Mouse (Mus musculus): ENCODE results near the gene Stt3b.

Gene Stt3b

DNA sequence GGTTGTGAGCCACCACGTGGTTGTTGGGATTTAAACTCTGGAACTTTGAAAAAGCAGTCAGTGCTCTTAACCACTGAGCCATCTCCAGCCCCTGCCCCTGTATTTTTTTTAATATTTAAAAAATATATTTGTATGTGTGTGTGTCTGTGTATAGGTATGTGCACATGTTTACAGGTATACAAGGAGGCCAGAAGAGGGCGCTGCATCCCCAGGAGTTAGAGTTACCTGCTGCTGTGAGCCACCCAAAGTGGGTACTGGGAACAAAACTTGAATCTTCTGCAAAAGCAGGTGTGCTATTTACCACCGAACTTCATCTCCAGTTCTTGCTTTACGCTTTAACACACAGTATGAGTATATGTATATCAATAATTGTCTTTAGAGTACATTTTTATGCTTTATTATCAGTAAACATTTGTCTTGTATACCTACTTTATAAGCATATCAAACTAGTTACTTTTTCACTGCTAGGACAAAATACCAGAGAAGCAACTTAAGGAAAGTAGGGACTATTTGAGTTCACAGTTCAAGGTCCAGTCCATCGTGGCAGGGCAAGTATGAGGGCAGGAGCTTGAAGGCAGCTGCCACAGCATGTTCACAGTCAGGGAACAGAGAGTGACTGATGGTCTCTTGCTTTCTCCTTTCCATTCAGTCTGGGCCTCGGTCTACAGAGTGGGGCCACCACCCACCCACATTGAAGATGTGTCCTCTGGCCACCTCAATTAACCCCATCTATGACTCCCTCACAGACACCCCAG is 8.6 kb upstream of the Stt3b start:
- DNase-seq (ENCODE audit: low spot score) = no peak

DNA sequence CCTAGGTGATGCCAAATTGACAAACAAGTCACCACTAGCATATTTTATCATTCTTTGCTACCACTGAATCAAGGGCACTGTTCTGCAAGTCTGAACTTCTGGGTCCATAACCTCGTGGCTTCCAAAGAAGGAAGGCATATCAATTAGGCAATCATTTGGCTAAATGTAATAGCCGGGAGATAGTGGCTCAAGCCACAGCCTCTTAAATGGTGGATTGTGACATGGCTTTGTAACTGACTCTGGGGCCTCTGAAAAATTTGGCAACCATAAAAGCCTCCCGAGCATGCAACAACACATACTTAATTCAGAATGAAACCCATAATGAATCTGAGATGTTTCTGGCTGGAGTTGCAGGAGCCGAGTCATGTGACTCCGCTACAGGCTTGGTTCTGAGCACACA is 6.8 kb upstream of the Stt3b start:
- DNase-seq (ENCODE audit: low spot score) = no peak

DNA sequence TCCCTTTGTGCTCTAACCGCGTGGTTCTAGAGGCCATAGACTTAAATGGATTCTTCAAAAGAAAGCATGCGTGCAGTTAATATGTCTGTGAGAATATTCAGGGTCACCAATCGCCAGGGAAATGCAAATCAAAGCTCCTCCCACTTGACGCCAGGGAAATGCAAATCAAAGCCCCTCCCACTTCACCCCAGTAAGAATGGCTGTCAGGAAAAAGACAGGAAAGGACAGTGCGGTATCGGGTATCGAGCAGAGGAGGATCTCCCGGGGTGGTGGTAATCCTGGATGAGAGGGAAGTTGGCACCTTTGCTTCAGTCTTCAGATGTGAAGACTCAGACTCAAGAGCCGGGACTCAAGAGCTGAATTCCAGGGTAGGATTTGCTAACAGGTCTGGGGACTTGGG is 4.3 kb upstream of the Stt3b start:
- DNase-seq (ENCODE audit: low spot score) = no peak

DNA sequence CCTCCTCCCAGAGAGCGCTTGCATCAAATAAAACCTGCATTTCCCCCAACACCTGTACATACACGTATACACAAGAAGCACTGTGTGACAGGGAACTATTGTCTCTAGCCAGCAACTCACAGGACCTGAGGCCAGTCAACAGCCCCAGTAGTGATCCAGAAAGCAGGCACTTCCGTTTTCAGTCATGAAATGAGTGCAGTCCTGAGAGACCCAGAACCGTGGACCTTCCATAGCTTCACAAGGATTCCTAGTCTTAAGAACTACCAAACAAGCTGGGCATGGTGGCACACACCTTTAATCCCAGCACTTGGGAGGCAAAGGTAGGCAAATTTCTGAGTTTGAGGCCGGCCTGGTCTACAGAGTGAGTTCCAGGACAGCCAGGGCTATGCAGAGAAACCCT is 3.6 kb upstream of the Stt3b start:
- no peak for DNase-seq (ENCODE audit: low spot score)

DNA sequence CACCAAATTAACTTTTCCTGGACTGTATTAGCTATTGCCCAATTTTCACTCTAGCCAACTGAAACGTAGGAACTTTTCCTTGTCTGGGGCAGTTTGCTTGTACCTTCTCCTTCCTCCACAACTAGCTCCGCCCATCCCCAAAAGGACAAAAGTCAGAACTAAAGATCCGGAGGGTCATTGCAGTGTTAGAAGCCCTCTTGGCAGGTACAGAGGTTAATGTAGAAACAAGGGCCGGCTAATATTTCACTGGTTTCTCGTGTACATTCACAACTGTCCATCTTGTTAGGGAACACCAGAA is 951 bp upstream of the Stt3b start:
- no peak for DNase-seq (ENCODE audit: low spot score)

DNA sequence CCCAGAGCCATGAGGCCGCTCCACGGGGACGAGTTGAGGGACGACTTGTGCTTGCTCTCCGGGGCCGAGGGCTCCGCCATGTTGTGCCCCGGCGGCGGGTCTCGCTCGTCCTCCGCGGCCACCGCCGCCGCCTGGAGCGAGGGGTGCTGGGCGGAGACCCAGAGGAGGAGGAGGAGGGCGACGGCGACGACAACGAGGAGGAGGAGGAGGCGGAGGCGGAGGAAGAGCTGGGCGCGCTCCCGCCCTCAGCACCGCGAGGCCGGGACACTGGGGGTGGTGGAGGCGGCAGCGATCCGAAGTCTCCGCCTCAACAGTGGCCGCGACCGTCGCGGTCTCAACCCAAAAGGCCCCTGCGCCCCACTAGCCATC is 260 bp downstream of the Stt3b start:
- no peak for DNase-seq (ENCODE audit: low spot score)

DNA sequence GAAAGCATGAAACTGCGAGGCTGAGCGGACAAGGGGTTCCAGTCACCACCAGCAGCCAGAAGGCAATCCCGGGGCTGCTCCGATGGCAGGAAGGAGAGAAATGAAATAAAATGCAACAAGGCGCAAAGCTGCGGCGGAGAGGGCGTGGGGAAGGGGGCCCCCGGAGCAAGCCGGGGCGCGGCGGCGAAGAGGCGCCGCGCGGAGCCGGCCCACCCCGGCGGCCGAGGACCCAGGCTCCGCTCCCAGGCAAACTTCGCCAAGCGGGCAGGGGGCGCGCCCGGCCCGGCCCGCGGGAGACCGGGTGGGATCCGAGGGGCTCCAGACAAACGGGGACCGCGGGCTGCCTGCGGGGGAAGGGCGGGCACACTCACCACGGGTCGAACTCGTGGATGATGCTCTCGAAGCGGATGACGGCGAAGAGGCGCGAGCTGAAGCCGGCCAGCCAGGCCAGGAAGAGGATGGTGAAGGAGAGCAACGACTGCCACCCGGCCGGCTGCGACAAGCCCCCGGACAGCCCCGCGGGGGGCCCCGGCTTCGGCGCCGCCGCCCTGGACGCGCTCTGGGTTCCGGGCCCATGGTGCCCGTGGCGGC is 745 bp downstream of the Stt3b start:
- no peak for DNase-seq (ENCODE audit: low spot score)

DNA sequence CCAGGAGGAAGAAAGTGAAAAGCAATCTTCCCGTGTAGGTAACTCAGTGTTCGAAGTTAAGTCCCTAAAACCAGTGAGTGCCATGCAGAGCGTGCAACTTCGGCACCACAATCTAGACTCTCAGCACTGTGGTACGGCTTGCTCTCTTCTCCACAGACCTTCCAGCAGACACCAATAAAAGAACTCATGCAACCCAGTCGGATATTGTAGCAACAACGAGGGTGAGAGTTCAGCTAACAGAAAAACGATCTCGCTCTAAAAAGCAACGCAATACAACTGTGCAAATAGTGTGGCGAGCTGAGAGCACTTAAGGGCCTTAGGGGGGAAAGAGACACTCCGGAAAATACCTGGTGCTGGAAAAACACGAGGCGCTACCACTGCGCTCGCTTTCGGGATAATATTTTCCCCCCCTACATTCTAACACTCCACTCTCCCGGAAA is 1.3 kb downstream of the Stt3b start:
- DNase-seq (ENCODE audit: low spot score) = no peak

DNA sequence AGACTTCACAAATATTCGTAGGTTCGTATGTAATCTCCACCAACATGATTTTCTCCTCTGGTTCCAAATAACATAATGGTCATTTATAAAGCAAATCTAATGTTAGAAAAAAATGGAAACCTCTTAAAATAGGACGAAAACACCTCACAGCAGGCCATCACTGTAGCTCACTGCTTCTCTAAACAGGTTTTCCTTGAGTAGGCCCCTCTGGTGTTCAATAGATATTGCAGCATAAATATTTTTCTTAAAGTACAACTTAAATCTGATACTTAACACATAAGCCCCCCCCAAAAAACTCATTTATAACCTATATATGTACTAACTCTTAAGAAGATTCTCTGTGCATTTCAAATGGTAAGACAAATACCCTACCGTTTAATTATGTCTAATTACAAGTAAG is 1.8 kb downstream of the Stt3b start:
- no peak for DNase-seq (ENCODE audit: low spot score)

DNA sequence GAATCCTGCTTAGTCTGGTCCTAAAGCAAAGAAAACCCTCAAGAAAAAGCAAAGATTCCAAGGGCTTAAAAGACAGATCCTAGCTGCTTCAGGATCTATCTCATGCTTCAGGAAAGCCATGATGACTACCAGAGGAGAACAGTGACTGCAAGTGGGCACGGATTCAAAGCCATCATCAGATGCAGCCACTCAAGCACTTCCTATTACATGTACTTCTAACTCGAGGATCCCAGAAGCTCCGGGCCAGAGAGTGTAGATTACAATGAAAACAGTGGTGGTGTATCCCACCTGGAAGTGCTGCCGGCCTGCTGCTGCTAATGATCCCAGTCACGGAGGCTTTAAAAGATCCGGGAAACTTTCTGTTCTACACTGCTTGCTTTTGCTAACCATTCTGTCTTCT is 4.0 kb downstream of the Stt3b start:
- no peak for DNase-seq (ENCODE audit: low spot score)

DNA sequence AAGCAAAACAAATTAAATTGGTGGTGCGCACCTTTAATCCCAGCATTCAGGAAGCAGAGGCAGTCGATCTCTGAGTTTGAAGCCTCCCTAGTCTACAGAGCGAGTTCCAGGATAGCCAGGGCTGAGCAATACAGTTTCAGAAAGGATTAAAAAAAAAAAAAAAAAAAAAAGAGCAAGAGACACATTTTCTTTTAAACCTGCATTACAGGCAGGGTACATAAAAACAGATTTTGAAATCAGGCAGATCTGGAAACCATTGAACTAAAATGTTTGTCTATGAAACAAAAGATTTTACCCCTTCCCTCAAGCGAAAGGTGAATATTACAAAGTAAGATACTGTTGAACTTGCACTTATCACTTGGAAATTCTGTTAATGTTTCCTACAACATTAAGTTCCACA is 6.1 kb downstream of the Stt3b start:
- DNase-seq (ENCODE audit: low spot score) = no peak

DNA sequence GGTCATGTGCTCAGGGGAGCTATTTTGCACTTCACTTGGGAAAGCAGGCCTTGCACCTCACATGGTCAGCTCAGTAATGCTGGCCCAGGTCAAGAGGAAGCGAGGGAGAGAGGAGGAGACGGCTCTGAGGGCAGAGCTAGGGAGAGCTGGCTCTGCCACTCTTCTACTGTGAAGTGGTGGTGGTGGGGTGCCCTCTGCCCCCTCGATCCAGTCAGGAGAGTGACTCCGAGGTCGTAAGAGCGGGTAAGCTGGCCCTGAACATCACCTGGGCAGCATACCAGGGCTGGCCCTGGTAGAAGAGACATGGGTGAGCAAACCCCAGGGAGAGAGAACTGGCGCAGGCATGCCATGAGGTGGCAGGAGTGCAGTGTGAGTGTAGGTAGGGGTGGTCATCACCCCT is 8.6 kb downstream of the Stt3b start:
- no peak for DNase-seq (ENCODE audit: low spot score)

DNA sequence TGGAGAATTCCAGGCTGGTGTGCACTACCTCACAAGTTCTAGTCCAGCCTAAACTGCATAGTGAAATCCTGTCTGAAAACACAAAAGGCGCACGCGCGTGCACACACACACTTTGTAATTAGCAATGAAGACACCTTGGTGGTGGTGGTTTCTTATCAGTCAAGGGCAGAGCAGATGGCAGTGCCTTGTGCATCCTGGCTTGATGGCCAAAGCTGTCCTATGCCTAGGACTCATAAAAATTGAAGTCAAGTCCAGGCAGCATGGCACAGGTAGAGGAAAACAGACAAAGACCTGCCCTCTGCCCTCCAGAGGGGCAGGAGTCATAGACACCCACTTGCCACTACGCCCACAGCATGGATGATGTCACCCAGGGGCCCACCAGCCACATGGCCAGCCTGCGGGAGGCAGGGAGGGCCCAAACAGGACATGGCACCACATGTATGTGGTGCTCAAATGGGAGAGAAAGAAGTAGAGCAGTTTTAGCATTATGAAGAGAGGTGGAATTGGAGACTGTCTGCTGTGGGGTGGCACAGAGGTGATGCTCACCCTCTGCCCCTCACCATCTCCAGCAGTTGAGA is 9.1 kb downstream of the Stt3b start:
- no peak for DNase-seq (ENCODE audit: low spot score)

DNA sequence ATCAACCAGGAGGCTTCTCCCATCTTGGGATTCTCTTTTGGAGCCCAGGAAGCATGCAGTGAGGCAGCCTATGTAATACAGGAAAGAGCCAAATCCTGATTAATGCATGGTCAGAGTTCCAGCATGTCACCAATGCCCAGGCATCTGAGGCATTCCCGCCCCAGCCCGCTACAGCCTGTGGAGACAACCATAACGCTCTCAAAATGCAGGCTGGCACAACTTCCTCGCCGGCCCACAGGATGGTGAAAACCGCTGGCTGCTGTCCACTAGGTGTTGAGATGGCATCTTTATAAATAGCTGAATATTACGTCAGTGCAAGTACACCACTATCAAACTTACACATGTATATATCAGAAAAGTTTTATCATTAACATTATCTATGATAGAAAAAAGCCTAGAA is 13.5 kb downstream of the Stt3b start:
- no peak for DNase-seq (ENCODE audit: low spot score)

DNA sequence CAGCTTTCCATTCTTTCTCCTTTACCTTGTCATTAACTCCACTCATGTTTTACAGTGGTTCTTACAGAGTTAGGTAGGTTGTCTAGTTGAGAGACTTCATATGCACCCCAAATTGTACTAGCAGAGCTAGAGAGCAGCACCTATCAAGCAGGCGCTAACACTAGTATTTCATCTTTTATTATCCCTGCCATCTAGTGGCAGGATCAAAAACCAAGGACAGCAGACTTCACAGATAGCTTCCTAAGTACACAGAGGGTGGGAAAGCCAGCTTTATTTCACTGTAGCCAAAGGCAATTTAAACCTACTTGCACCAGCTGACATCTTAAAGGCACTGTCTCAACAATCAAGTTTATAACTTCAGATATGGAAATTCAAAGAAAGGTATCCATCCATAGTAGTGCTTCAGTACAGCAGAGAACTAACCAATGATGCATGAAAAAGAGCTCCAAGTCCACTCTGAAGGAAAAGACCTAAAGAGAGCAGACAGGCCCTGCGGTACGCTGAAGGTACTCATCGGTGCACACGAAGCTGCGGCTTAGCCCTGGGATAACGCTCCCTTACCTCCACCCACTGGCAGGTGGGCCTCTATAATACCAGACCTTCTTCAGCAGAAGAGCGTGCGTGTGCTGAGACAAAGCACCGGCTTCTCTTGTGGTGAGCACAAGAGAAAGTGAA is 16.2 kb downstream of the Stt3b start:
- no peak for DNase-seq (ENCODE audit: low spot score)

DNA sequence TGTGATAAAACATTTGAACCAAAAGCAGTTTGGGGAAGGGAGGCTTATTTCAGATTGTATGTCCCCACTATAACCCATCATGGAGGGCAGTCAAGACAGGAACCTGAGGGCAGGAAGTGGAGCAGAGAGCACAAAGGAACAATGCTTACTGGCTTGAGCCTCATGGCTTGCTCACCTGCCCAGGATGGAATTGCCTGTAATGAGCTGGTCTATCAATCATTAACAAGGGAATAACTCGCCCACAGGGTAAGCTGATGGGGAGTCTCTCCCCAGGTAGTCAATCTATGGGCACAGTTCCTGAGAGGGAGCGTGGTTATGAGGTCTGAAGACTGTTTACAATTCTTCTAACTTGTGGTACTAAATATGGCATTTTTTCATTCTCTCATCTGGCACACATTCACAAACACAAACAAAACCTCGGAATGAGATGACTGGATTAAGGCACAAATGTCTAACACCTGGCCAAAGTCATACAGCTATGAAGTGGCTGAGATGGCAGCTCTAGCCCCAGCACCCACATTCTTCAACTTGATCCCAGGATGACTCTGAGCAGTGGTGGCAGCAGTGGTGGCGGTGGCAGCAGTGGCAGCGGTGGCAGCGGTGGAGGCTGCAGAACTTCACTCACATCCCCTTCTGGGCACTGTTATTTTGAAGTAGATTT is 22.3 kb downstream of the Stt3b start:
- no peak for DNase-seq (ENCODE audit: low spot score)

DNA sequence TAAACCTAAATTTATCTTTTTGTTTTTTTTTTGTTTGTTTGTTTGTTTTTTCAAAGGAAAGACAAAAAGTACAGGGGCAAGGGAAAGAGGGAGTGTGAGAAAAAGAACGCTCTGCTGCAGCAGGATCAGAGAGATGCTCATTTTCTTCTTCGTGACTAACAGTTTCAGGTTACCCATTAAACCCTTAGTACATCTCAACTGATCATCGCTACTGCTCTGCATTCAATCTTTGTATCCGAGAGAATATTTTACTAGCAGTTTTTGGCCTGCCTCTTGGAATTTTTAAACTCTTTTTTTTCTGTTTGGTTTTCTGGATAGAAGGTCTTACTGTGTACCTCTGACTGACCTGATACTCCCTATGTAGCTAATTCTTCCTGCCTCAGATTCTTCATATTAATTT is 25.8 kb downstream of the Stt3b start:
- no peak for DNase-seq (ENCODE audit: low spot score)

DNA sequence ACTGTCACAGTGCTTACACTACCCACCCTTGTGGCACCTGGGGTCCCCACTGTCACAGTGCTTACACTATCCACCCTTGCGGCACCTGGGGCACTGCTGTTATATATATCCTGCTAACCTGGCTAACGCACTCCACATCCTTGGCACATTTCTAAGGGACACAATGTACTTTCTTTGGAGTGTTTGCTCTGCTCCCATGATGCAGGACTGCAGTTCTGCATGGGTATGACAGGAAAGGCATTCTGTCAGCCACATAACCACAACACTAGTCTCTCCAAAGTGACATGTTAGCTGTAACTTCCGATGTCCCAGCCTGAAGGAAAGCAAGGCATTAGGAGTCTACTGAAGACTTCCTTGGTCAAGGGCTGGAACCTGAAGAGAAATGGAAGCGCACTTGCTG is 26.8 kb downstream of the Stt3b start:
- no peak for DNase-seq (ENCODE audit: low spot score)

DNA sequence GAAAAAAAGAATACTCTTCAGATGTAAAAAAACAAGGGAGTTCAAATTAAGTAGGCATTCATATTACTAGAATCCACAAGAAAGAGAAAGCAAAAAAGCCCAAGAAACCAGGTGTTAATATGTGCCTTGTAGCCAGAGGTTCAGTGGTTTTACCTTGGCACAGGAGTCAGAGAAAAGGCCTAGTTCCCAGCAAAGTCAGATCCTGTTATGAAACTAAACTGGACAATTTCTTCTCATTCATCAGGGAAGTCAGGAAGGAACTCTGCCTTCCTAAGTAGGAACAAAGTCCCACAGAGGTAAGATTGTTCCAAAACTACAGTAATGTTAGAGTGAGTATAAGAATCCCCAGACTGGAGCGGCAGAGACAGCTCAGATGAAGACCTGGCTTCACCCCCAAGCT is 31.6 kb downstream of the Stt3b start:
- DNase-seq (ENCODE audit: low spot score) = no peak

DNA sequence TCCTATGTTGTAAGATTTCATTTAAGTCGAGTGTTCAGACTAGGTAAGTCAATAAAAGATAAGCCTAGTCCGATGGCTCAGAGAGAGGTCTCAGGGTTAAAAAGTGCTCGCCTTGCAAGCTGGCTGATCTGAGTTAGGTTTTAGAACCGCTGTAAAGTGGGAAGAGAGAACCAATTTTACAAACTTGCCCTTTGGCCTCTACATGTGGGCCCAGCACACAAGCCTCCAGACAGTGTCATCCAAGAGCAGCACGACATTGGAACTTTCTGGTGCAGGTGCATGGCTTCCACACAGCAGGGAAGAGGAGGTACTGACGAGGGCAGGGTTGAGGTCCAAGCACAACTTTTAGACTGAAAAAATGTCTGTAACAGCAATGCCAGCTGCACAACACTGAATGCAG is 35.4 kb downstream of the Stt3b start:
- DNase-seq (ENCODE audit: low spot score) = no peak

DNA sequence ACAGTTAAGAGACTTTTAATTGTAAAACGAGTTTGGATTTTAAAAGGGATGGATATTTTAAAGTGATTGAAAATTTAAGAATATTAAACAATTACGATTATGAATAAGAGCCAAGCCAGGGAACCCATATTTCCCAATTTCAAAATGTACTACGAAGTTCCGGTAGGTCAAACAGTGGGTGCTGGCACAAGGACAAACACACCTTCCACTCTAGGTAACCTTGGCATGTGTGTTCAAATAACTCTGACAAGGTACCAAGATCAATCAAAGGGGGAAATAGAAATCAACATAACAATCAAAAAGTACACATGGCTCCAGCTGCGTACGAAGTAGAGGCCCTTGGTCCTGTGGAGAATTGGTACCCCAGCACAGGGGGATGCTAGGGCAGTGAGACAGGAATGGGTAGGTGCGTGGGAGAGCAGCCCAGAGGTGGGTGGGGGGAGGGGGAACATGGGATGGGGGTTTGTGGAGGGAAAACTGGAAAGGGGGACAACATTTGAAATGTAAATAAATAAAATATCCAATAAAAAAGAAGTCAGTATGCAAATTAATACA is 37.0 kb downstream of the Stt3b start:
- no peak for DNase-seq (ENCODE audit: low spot score)

DNA sequence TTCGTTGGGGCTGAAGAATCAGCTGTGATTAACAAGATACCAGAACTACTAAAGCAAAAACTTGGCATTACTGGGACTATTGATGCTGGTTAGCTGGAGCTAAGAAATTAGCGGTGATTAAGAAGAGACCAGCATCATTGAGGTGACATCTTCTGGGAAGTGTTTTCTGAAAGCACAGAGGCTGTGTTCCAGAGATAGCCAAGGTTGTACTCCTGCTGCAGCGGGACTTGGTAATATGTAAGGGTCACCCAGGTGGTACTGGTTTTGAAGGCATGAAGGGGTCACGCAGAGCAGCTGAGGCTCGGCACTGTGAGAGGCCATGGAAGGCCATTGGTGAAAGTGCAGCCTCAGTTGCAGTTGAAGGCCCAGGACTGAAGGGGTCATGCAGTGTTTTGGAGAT is 37.8 kb downstream of the Stt3b start:
- DNase-seq (ENCODE audit: low spot score) = peak; percentile 27

DNA sequence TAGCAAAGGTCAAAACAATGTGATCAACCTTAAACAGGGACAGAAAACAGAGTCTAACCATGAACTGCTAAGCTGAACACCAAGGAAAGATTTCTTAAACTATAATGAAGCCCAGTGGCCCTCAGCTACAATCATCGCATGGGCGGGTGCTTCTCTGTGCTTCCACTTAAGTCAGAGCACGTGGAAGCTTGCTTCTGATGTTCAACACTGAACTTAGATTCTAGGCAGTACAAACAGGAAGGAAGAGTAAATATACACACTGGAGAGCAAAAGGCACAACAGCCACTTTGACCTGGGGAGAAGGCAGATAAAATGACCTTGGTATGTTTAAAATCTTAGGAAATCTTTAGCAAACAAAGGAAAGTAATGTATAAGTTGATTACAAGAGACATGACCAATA is 38.7 kb downstream of the Stt3b start:
- no peak for DNase-seq (ENCODE audit: low spot score)

All from ovary, postnatal 10 days (tissue).